Mouse (Mus musculus) heart, postnatal 0 days (tissue): ENCODE results near the gene Osmr.

Experiments
- CTCF ChIP-seq: IDR thresholded peaks from 2 replicates; pipeline ENCODE4 v1.5.1; 2016; ENCODE audit warnings: antibody characterized with exemption, control low read depth, low read depth
- EP300 ChIP-seq: IDR thresholded peaks from 2 replicates; pipeline ENCODE4 v1.6.1; 2016; ENCODE audit warnings: antibody characterized with exemption, low read depth

- TF ChIP-seq CTCF (no peak), EP300 (no peak)
Measured at GRCm38 (mm10) chr15:6873154-6873806, 1.5 kb downstream of the Osmr start.
